8 mouse cellular contexts compared by ENCODE assay signal in genomic region chr8:105860143-105860981, GRCm38 (mm10). TPM values are rescaled to one million over a fixed set of nuclear protein-coding genes. Genes with fewer than 3 reads are reported as not detected.
A peak's percentile ranks its signal among the peaks of the same experiment; 100 is the strongest.
DNase-seq lines count a peak whose midpoint lies in the region; ATAC-seq and TF ChIP-seq lines count a peak whose summit lies in the region.

TSS of gene Nutf2 (plus strand) at chr8:105860580.

- peak within 1 kb of the TSS; percentile 100 for H3K4me3 ChIP-seq in E14TG2a.4 (replicated peaks; ENCODE audit: low read length)
- peak within 1 kb of the TSS; percentile 96 for H3K4me3 ChIP-seq in forebrain, embryonic 12.5 days (replicated peaks)
- H3K4me3 ChIP-seq in heart, postnatal 0 days (ENCODE audit: low read depth, low read length), result peak within 1 kb of the TSS; percentile 75
- peak within 1 kb of the TSS; percentile 97 for H3K4me3 ChIP-seq in liver, embryonic 16.5 days (ENCODE audit: low read depth, low read length)
- H3K4me3 ChIP-seq in neural tube, embryonic 13.5 days, result peak within 1 kb of the TSS; percentile 95
- peak within 1 kb of the TSS; percentile 88 for H3K4me3 ChIP-seq in testis, adult 2 months (ENCODE audit: control insufficient read depth, low read depth, low read length)

- TF ChIP-seq EP300 in heart, postnatal 0 days (IDR thresholded peaks at IDR 0.05; ENCODE audit: low read depth), result no peak

- ATAC-seq in forebrain, embryonic 12.5 days (ENCODE audit: low FRiP score), result peak; percentile 96
- ATAC-seq in heart, postnatal 0 days (ENCODE audit: insufficient read depth, low read depth), result peak; percentile 97
- peak; percentile 94 for ATAC-seq in liver, embryonic 16.5 days (ENCODE audit: low read depth)
- ATAC-seq in neural tube, embryonic 13.5 days (ENCODE audit: low read depth), result peak; percentile 97

- peak within 1 kb of the TSS; percentile 89 for H3K4me2 ChIP-seq in forebrain, embryonic 12.5 days
- H3K4me2 ChIP-seq in heart, postnatal 0 days (ENCODE audit: low read depth, low read length), result peak within 1 kb of the TSS; percentile 95
- H3K4me2 ChIP-seq in liver, embryonic 16.5 days (ENCODE audit: low read depth, low read length), result peak within 1 kb of the TSS; percentile 94
- H3K4me2 ChIP-seq in neural tube, embryonic 13.5 days, result peak within 1 kb of the TSS; percentile 92

- H3K9me3 ChIP-seq in E14TG2a.4 (ENCODE audit: low read length), result no peaks in the 10 kb centered on the region
- H3K9me3 ChIP-seq in forebrain, embryonic 12.5 days, result no peaks in the 10 kb centered on the region
- no peaks in the 10 kb centered on the region for H3K9me3 ChIP-seq in heart, postnatal 0 days (replicated peaks; ENCODE audit: control insufficient read depth, low read length)
- H3K9me3 ChIP-seq in liver, embryonic 16.5 days (replicated peaks; ENCODE audit: control insufficient read depth, low read length), result no peaks in the 10 kb centered on the region
- H3K9me3 ChIP-seq in neural tube, embryonic 13.5 days, result no peaks in the 10 kb centered on the region

- no peaks in the 10 kb centered on the region; the same call in 1 of the 2 replicates for H3K27me3 ChIP-seq in E14TG2a.4 (ENCODE audit: insufficient read depth, low read length)
- H3K27me3 ChIP-seq in forebrain, embryonic 12.5 days, result no peaks in the 10 kb centered on the region
- H3K27me3 ChIP-seq in heart, postnatal 0 days (ENCODE audit: control insufficient read depth, insufficient read depth, low read length), result no peaks in the 10 kb centered on the region
- H3K27me3 ChIP-seq in liver, embryonic 16.5 days (ENCODE audit: control insufficient read depth, insufficient read depth, low read depth, low read length), result no peaks in the 10 kb centered on the region
- no peaks in the 10 kb centered on the region for H3K27me3 ChIP-seq in neural tube, embryonic 13.5 days
- H3K27me3 ChIP-seq in testis, adult 2 months (ENCODE audit: control insufficient read depth, insufficient read depth, low read length), result no peaks in the 10 kb centered on the region

- peak; percentile 71 for TF ChIP-seq POLR2A in testis, adult 2 months (IDR thresholded peaks at IDR 0.05; ENCODE audit: control insufficient read depth, low read depth, low read length)

- H3K27ac ChIP-seq in forebrain, embryonic 12.5 days, result peak within 1 kb of the TSS; percentile 94
- H3K27ac ChIP-seq in heart, postnatal 0 days (ENCODE audit: low read depth), result peak within 1 kb of the TSS; percentile 85
- peak within 1 kb of the TSS; percentile 99 for H3K27ac ChIP-seq in liver, embryonic 16.5 days (ENCODE audit: low read length)
- peak within 1 kb of the TSS; percentile 93 for H3K27ac ChIP-seq in neural tube, embryonic 13.5 days (replicated peaks)
- H3K27ac ChIP-seq in testis, adult 2 months (ENCODE audit: control insufficient read depth, insufficient read depth, low read depth, low read length), result peak within 1 kb of the TSS; percentile 87

- DNase-seq in c-Kit-positive CD71-positive TER-119-positive erythroid progenitor cells, embryonic 14.5 days (ENCODE audit: low spot score), result peak; percentile 96
- peak; percentile 100 for DNase-seq in heart, postnatal 0 days (ENCODE audit: low spot score)
- peak; percentile 95 to 98 for DNase-seq in kidney, postnatal 4 days

- H3K9ac ChIP-seq in forebrain, embryonic 12.5 days, result peak within 1 kb of the TSS; percentile 96
- peak within 1 kb of the TSS; percentile 86 for H3K9ac ChIP-seq in heart, postnatal 0 days (replicated peaks; ENCODE audit: low read depth, low read length)
- H3K9ac ChIP-seq in liver, embryonic 16.5 days (ENCODE audit: low read depth, low read length), result peak within 1 kb of the TSS; percentile 93
- peak within 1 kb of the TSS; percentile 96 for H3K9ac ChIP-seq in neural tube, embryonic 13.5 days

- no peak for TF ChIP-seq CTCF in E14TG2a.4 (conservative IDR thresholded peaks at IDR 0.05; ENCODE audit: low read length)
- TF ChIP-seq CTCF in heart, postnatal 0 days (IDR thresholded peaks at IDR 0.05; ENCODE audit: low read depth), result no peak
- no peak for TF ChIP-seq CTCF in testis, adult 2 months (IDR thresholded peaks at IDR 0.05; ENCODE audit: control insufficient read depth, insufficient read depth, insufficient replicate concordance, low read depth, low read length)

- H3K36me3 ChIP-seq in E14TG2a.4 (ENCODE audit: insufficient read depth, low read length), result peaks cover 70% of the 10 kb centered on the region
- H3K36me3 ChIP-seq in forebrain, embryonic 12.5 days (replicated peaks), result peaks cover 20% of the 10 kb centered on the region
- H3K36me3 ChIP-seq in heart, postnatal 0 days (replicated peaks; ENCODE audit: control insufficient read depth, insufficient read depth, low read length), result no peaks in the 10 kb centered on the region
- H3K36me3 ChIP-seq in liver, embryonic 16.5 days (ENCODE audit: control insufficient read depth, insufficient read depth), result peaks cover 2% of the 10 kb centered on the region; the same call in 1 of the 2 replicates
- peaks cover 8% of the 10 kb centered on the region; the same call in 1 of the 2 replicates for H3K36me3 ChIP-seq in neural tube, embryonic 13.5 days
- no peaks in the 10 kb centered on the region for H3K36me3 ChIP-seq in testis, adult 2 months (ENCODE audit: control insufficient read depth, insufficient read depth, low read length)

- WGBS in forebrain, embryonic 12.5 days, result under 1% methylated on average over 59 of the region's 59 CpGs
- WGBS in heart, postnatal 0 days, result under 1% methylated on average over 51 of the region's 59 CpGs
- under 1% methylated on average over 58 of the region's 59 CpGs for WGBS in liver, embryonic 16.5 days (ENCODE audit: insufficient replicate concordance)
- WGBS in neural tube, embryonic 13.5 days, result under 1% methylated on average over 55 of the region's 59 CpGs

- peaks cover 83% of the 10 kb centered on the region for H3K4me1 ChIP-seq in E14TG2a.4 (replicated peaks; ENCODE audit: low read depth, low read length)
- H3K4me1 ChIP-seq in forebrain, embryonic 12.5 days, result peaks cover 78% of the 10 kb centered on the region
- H3K4me1 ChIP-seq in heart, postnatal 0 days (ENCODE audit: control insufficient read depth, insufficient read depth), result peaks cover 41% of the 10 kb centered on the region
- H3K4me1 ChIP-seq in liver, embryonic 16.5 days (ENCODE audit: control insufficient read depth, low read depth, low read length), result peaks cover 57% of the 10 kb centered on the region
- H3K4me1 ChIP-seq in neural tube, embryonic 13.5 days (replicated peaks), result peaks cover 77% of the 10 kb centered on the region
- H3K4me1 ChIP-seq in testis, adult 2 months (ENCODE audit: control insufficient read depth, insufficient read depth, low read length), result peaks cover 8% of the 10 kb centered on the region

RNA-seq across cellular contexts. Expression of gene Nutf2, which starts in this region (rescaled TPM):
- polyA plus RNA-seq in forebrain, embryonic 12.5 days (2016; fragmentation: Nextera tagmentation; extraction: Ambion mirVana), result 275 and 317 TPM in 2 replicates
- 19.4 and 38.0 TPM in 2 replicates for total RNA-seq in heart, postnatal 0 days (2014; rRNA removed; ENCODE audit: low replicate concordance)
- polyA plus RNA-seq in heart, postnatal 0 days (2015; fragmentation: Nextera tagmentation; extraction: Ambion mirVana), result 135 and 147 TPM in 2 replicates
- polyA plus RNA-seq in liver, embryonic 16.5 days (2015; fragmentation: Nextera tagmentation; extraction: Ambion mirVana), result 88.9 and 95.7 TPM in 2 replicates
- 198 and 201 TPM in 2 replicates for polyA plus RNA-seq in neural tube, embryonic 13.5 days (2015; fragmentation: Nextera tagmentation; extraction: Ambion mirVana)
- polyA plus RNA-seq in testis, adult 2 months (2012; rRNA removed), result 29.9 and 32.1 TPM in 2 replicates

Comparison
In these comparisons a context has a peak if more than half of its experiments do, and no peak if none do; other contexts are left out.
1. Peak in every context shown above with its lines: DNase-seq, ATAC-seq, H3K4me3 ChIP-seq and H3K27ac ChIP-seq.